Mouse (Mus musculus): ENCODE data around the gene As3mt.

DNA sequence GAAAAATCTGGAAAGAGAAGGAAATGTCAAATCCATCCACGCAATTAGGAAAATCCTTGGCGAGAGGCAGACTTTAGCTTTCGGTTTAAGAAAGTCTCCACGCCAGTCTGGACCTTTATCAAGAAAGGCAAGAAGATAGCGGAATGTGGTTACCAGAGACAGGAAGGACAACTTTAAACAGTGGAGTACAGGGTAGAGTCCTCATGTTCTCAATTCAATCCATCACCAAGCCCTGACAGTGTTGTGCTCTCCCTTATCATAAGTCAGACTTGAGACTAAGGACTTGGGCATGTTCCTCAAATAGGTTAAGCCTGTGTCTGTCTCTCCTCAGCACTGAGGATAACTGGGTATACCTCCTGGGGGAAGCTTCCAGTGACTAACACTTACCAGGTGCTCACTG lies 37.5 kb upstream of the As3mt start:
- TF ChIP-seq CTCF (IDR thresholded peaks at IDR 0.05) = no peak
- TF ChIP-seq EP300 (IDR thresholded peaks at IDR 0.05) = no peak
